Mouse (Mus musculus) adrenal gland, adult 8-10 months (tissue): Measurements from ENCODE around the gene Rgmb. TPM values are rescaled to one million over a fixed set of nuclear protein-coding genes. Genes with fewer than 3 reads are reported as not detected.

Source experiments
- DNase-seq: peaks from one replicate; pipeline ENCODE4 v3.0.0; 2022
- total RNA-seq, 4 experiments: library from RNA; stranded (reverse); gene quantifications; 2 replicates each; pipeline ENCODE4 v1.2.4; 2022

The Rgmb gene
- total RNA-seq, 4 experiments from 2014 or later: 17.1 to 19.4 (median 18.3) TPM

- DNase-seq: no peak
These were observed 9.1 kb downstream of the Rgmb start for GRCm38 (mm10) chr17:15821706-15822105.

GRCm38 (mm10) chr17:15820761-15821160, 10.1 kb downstream of the Rgmb start:
- DNase-seq: no peak

- no peak for DNase-seq
These were observed 10.7 kb downstream of the Rgmb start for GRCm38 (mm10) chr17:15820146-15820545.

- no peak for DNase-seq
These were observed 12.5 kb downstream of the Rgmb start for GRCm38 (mm10) chr17:15818372-15818771.

DNA sequence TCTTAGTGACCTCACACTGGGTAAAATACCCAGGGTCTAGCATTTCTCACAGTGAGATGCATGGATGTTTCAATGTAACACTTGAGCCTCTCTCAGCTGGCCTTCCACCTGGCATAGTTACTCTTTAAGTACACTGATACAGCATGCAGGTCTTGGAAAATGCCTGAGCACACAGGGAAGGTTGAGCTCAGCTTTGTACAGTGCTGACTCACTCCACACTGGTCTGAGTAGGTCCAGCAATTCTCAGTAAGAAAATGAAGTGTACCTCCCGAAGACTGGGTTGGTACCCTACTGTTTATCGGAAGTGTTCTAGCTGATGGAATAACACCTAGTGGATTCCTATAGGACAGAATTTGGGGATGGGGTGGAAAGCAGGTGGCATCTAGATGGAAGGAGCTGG, 13.2 kb downstream of the Rgmb start:
- no peak for DNase-seq

GRCm38 (mm10) chr17:15817096-15817450, 13.8 kb downstream of the Rgmb start:
- DNase-seq: no peak

DNA sequence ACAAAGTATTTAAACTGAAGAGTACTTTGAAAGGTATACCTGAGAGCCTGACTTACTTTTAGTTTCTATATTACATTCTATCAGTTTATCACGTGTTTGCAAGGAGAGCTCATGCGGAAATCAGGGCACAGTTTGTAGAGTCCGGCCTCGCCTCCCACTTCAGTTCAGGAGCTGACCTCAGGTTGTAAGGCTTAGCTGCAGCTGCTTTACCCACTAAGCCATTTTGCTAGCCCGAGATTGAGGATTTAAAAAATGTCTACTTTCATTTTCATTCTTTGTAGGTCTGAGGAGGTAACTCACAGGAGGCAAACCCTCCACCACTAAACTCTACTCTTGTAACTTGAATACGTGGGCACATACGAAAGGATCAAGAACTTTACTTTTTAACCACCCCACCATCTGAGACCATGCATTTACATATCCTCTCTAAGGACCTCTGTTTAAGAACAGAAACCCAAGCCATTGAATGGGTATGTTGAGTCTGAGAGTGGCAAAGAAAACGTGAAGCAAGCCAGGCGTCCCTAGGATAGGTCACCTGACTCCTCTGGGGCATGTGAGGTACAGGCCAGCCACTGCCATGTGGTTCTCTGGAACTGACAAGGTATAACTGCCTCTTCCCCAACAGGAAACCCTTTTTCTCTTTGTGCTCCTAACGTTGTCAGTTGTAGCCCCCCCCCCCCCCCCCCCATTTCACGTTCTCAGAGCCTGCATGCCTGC, 14.3 kb downstream of the Rgmb start:
- DNase-seq: no peak

GRCm38 (mm10) chr17:15815312-15816018, 15.4 kb downstream of the Rgmb start:
- no peak for DNase-seq

GRCm38 (mm10) chr17:15813658-15814212, 17.1 kb downstream of the Rgmb start:
- no peak for DNase-seq

- no peak for DNase-seq
These were observed 18.6 kb downstream of the Rgmb start for GRCm38 (mm10) chr17:15812136-15812778.

DNA sequence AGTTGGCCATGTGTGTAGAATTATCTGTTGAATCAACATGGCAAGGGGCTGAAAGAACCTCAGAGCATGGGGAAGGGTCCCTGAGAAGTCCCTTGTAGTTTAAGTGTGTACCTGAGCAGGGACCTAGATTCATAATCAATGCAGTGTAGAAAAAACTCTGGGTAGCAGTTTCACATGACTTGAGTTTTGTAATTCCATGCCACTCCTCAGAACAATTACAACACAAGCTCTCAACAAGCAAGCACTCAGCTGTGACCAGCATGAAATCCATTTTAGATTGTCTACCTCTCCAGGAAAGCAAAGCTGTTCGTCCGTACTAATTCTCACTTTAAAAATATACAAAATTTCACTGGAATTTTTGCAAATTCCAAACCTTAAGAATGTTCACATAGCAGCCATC, 20.9 kb downstream of the Rgmb start:
- DNase-seq: no peak

GRCm38 (mm10) chr17:15808468-15809374, 22.1 kb downstream of the Rgmb start:
- no peak for DNase-seq

DNA sequence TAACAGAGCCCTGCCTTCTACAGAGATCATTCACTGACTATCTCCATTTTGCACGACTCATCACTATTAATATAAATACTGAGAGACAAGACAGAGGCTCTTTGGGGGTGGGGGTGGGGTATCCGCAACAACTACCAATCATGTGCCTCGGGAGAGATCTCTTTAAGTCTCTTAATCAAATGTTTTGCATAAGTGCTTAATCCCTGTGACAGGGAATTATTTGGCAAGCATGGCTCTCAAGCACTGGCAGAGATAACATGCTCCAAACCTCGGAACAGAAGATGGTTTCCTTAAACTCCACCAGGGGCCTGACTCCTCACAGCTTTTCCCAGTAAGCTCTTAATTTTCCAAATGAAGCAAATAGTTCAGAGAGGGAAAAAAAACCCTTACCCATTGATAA, 22.8 kb downstream of the Rgmb start:
- DNase-seq: no peak

GRCm38 (mm10) chr17:15807295-15807984, 23.4 kb downstream of the Rgmb start:
- DNase-seq: no peak

DNA sequence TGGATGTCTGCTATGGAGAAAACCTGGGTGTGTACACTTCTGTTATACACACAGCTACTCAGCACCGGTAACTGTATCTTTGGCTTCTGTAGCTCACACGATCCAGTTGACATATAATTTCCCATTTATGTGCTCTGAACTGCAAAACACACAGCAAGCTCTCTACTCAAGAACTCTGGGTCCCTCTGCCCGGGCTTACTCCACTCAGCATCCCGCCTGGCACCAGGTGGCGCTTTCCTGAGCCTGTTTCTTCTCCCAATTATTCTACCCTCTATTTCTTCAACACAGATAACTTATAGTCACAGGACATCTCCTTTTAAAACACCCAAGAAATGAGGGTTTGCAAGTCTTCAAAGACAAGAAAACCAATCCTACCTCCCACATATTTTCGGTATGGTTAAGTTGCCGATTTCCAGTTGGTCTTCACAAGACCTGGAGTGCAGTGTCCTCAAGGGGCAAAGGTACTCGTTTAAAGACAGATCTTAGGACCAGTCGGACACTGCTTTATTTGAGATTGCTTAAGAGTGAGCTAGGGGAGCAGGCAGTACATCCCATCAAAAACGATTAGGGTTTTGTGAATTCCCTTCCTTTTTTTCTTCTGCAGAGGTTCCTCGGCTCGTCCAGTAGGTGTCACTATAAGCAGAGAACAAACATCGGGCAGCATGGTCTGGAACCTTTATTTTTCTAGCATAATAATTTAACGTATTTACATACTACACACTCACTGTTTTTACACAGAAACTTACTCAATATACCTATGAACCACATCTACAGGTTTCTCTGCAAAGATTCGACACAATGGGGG, 26.6 kb downstream of the Rgmb start:
- DNase-seq: no peak

GRCm38 (mm10) chr17:15799195-15799793, 31.5 kb downstream of the Rgmb start:
- DNase-seq: no peak

- DNase-seq: no peak
These were observed 40.1 kb downstream of the Rgmb start for GRCm38 (mm10) chr17:15790716-15791115.

GRCm38 (mm10) chr17:15787036-15787435, 43.8 kb downstream of the Rgmb start:
- no peak for DNase-seq

DNA sequence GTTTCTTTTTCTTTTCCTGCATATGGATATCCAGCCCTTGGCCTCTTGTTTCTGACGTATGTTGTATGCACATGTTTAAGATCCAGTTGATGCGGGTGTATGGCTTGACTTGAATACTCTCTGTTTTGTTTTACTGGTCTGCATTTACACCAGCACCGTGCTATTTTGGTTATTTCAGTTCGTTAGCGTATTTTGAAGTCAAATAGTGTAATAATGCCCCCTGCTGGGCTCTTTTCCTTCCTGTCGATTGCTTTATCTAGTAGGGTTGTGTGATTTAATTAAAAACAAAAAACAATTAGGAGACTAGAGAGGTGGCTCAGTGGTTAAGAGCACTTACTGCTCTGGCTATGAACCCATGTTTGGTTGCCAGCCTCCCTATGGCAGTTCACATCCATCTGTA, 52.9 kb downstream of the Rgmb start:
- DNase-seq: no peak

GRCm38 (mm10) chr17:15776349-15776748, 54.5 kb downstream of the Rgmb start:
- DNase-seq: no peak
